Mouse (Mus musculus) midbrain, postnatal 0 days (tissue): ENCODE results near the gene Actr5. TPM values are rescaled to one million over a fixed set of nuclear protein-coding genes. Genes with fewer than 3 reads are reported as not detected.

Experiments
- ATAC-seq: fragments of 200-750 bp; cut with Nextera tagmentation; 2 replicates; pipeline ENCODE4 v1.8.0; 2017; ENCODE audit warnings: moderate number of reproducible peaks, mild to moderate bottlenecking, moderate TSS enrichment, moderate library complexity; ENCODE audit not compliant: low FRiP score
- DNase-seq: peaks from one replicate; pipeline ENCODE4 v3.0.0-alpha.2; 2015; ENCODE audit warnings: low spot score
- H3K27ac ChIP-seq: fragments of 300-500 bp; sonication (generic); 2 replicates; pipeline ENCODE4 v1.5.1; 2014; ENCODE audit warnings: low read depth, mild to moderate bottlenecking, low read length, mixed read lengths
- H3K27me3 ChIP-seq: fragments of 300-500 bp; sonication (generic); 2 replicates; pipeline ENCODE4 v1.6.1; 2014; ENCODE audit warnings: low read length, control low read depth, mixed read lengths; ENCODE audit not compliant: insufficient read depth
- H3K36me3 ChIP-seq: fragments of 300-500 bp; sonication (generic); 2 replicates; pipeline ENCODE4 v1.6.1; 2014; ENCODE audit warnings: low read length, control low read depth, mixed read lengths; ENCODE audit not compliant: insufficient read depth
- H3K4me1 ChIP-seq: fragments of 300-500 bp; sonication (generic); 2 replicates; pipeline ENCODE4 v1.6.1; 2014; ENCODE audit warnings: mild to moderate bottlenecking, control low read depth, antibody characterized with exemption, low read length, mixed read lengths; ENCODE audit not compliant: insufficient read depth
- H3K4me2 ChIP-seq: fragments of 300-500 bp; sonication (generic); 2 replicates; pipeline ENCODE4 v1.6.1; 2014; ENCODE audit warnings: low read depth, mild to moderate bottlenecking, low read length, mixed read lengths; ENCODE audit not compliant: poor library complexity, severe bottlenecking
- H3K4me3 ChIP-seq: fragments of 300-500 bp; sonication (generic); 2 replicates; pipeline ENCODE4 v1.5.1; 2014; ENCODE audit warnings: low read depth, mild to moderate bottlenecking, low read length, moderate library complexity
- H3K9ac ChIP-seq: fragments of 300-500 bp; sonication (generic); replicated peaks from 2 replicates; pipeline ENCODE4 v1.6.1; 2014; ENCODE audit warnings: mild to moderate bottlenecking, low read length, moderate library complexity, mixed read lengths; ENCODE audit not compliant: poor library complexity, severe bottlenecking
- H3K9me3 ChIP-seq: fragments of 300-500 bp; sonication (generic); 2 replicates; pipeline ENCODE4 v1.6.1; 2016; ENCODE audit warnings: low read length, control low read depth
- CTCF ChIP-seq: IDR thresholded peaks from 2 replicates; pipeline ENCODE4 v1.5.1; 2016; ENCODE audit warnings: antibody characterized with exemption, mild to moderate bottlenecking
- WGBS: fragments of 180-500 bp; shearing (Covaris S2); extraction: QIAGEN DNeasy Blood & Tissue Kit; methylation state at CpG from one replicate; pipeline ENCODE4 v1.1.7; 2014; 5-methylcytosine and 5-hydroxymethylcytosine counted together
- polyA plus RNA-seq: library from polyadenylated mRNA; unstranded; fragments of >200 nt; fragmentation: Nextera tagmentation; extraction: Ambion mirVana; gene quantifications from 2 replicates; pipeline ENCODE4 v1.2.1, GENCODE M21; 2015
- total RNA-seq: library from RNA; depleted of rRNA; stranded (reverse); fragments of >200 nt; gene quantifications from 2 replicates; pipeline ENCODE4 v1.2.3, GENCODE M21; 2014

Gene Actr5
- total and polyA plus RNA-seq, 2 experiments from 2014 or later, result 10.6 to 18.5 TPM

GRCm38 (mm10) chr2:158591286-158591685 is 33.4 kb upstream of the Actr5 start:
- no peaks in the 10 kb centered on the region for H3K9me3 ChIP-seq
- H3K27me3 ChIP-seq, result no peaks in the 10 kb centered on the region
- ATAC-seq (peak; percentile 26; the same call in 1 of the 2 replicates), DNase-seq (peak; percentile 66)
- H3K36me3 ChIP-seq, result no peaks in the 10 kb centered on the region
- no peak overlapping the region for H3K4me2 ChIP-seq
- H3K27ac ChIP-seq, result no peak overlapping the region
- TF ChIP-seq CTCF, result no peak
- 55% methylated on average over 5 of the region's 5 CpGs for WGBS
- H3K4me1 ChIP-seq, result peaks cover 2% of the 10 kb centered on the region; the same call in 1 of the 2 replicates
- no peak overlapping the region for H3K9ac ChIP-seq
- no peak overlapping the region for H3K4me3 ChIP-seq

GRCm38 (mm10) chr2:158593371-158593770 is 31.3 kb upstream of the Actr5 start:
- DNase-seq (no peak), ATAC-seq (no peak)
- Histone ChIP-seq H3K9me3 (no peaks in the 10 kb centered on the region), H3K27me3 (no peaks in the 10 kb centered on the region), H3K36me3 (no peaks in the 10 kb centered on the region), H3K4me3 (no peak overlapping the region), H3K4me1 (peaks cover 2% of the 10 kb centered on the region; the same call in 1 of the 2 replicates), H3K9ac (no peak overlapping the region), H3K27ac (no peak overlapping the region), H3K4me2 (no peak overlapping the region)
- no peak for TF ChIP-seq CTCF
- WGBS, result 87% methylated on average over 4 of the region's 4 CpGs

- Histone ChIP-seq H3K4me3 (0 out of 2 replicates have a peak overlapping the region, but pooled peaks have one; percentile 12), H3K27me3 (no peaks in the 10 kb centered on the region), H3K9me3 (no peaks in the 10 kb centered on the region), H3K4me2 (peak overlapping the region; percentile 43), H3K36me3 (no peaks in the 10 kb centered on the region), H3K4me1 (peaks cover under 1% of the 10 kb centered on the region; the same call in 1 of the 2 replicates), H3K9ac (0 out of 2 replicates have a peak overlapping the region, but pooled peaks have one; percentile 13), H3K27ac (no peak overlapping the region)
- 2% methylated on average over 12 of the region's 12 CpGs for WGBS
- ATAC-seq (peak; percentile 68; the same call in 1 of the 2 replicates), DNase-seq (peak; percentile 89)
- no peak for TF ChIP-seq CTCF
Observed at GRCm38 (mm10) chr2:158595103-158595502, 29.6 kb upstream of the Actr5 start.

- ATAC-seq, result no peak
- Histone ChIP-seq H3K36me3 (no peaks in the 10 kb centered on the region), H3K9me3 (no peaks in the 10 kb centered on the region), H3K4me2 (peak overlapping the region; percentile 43), H3K27me3 (no peaks in the 10 kb centered on the region), H3K27ac (no peak overlapping the region), H3K4me1 (no peaks in the 10 kb centered on the region), H3K4me3 (0 out of 2 replicates have a peak overlapping the region, but pooled peaks have one; percentile 12), H3K9ac (0 out of 2 replicates have a peak overlapping the region, but pooled peaks have one; percentile 13)
- TF ChIP-seq CTCF, result no peak
- 10% methylated on average over 7 of the region's 7 CpGs for WGBS
- DNase-seq, result peak; percentile 15
Observed at GRCm38 (mm10) chr2:158595577-158595976, 29.1 kb upstream of the Actr5 start.

- Histone ChIP-seq H3K36me3 (no peaks in the 10 kb centered on the region), H3K4me1 (no peaks in the 10 kb centered on the region), H3K9ac (no peak overlapping the region), H3K27me3 (no peaks in the 10 kb centered on the region), H3K27ac (no peak overlapping the region), H3K4me2 (no peak overlapping the region), H3K4me3 (no peak overlapping the region), H3K9me3 (no peaks in the 10 kb centered on the region)
- no peak for TF ChIP-seq CTCF
- ATAC-seq (no peak), DNase-seq (no peak)
- WGBS, result 61% methylated on average over 1 of the region's 1 CpGs
Observed at GRCm38 (mm10) chr2:158596803-158597202, 27.9 kb upstream of the Actr5 start.

GRCm38 (mm10) chr2:158600517-158600916 is 24.2 kb upstream of the Actr5 start:
- Histone ChIP-seq H3K4me3 (no peak overlapping the region), H3K9ac (no peak overlapping the region), H3K9me3 (no peaks in the 10 kb centered on the region), H3K27me3 (no peaks in the 10 kb centered on the region), H3K4me2 (no peak overlapping the region), H3K36me3 (no peaks in the 10 kb centered on the region), H3K4me1 (no peaks in the 10 kb centered on the region), H3K27ac (no peak overlapping the region)
- TF ChIP-seq CTCF, result no peak
- DNase-seq (no peak), ATAC-seq (no peak)
- 17% methylated on average over 3 of the region's 3 CpGs for WGBS
